Mouse (Mus musculus) liver, adult 2 months (tissue): ENCODE results near the gene Naa60.

ENCODE experiments used
- CTCF ChIP-seq: fragments of 200-500 bp; IDR thresholded peaks from 2 replicates; pipeline ENCODE4 v1.5.1; 2011; ENCODE audit warnings: low read depth, low read length, control low read depth
- POLR2A ChIP-seq: fragments of 200-500 bp; IDR thresholded peaks from 2 replicates; pipeline ENCODE4 v1.6.1; 2011; ENCODE audit warnings: low read length, control low read depth; ENCODE audit not compliant: insufficient read depth; ENCODE audit errors: extremely low read depth

- no peak for TF ChIP-seq POLR2A
- TF ChIP-seq CTCF: no peak
Observed at GRCm38 (mm10) chr16:3843796-3844195, 28.4 kb upstream of the Naa60 start.
